Mouse (Mus musculus) bone marrow, adult 2 months (tissue): ENCODE results near the gene Ppm1n. TPM values are rescaled to one million over a fixed set of nuclear protein-coding genes. Genes with fewer than 3 reads are reported as not detected.

ENCODE experiments used
- H3K27ac ChIP-seq: fragments of 200-500 bp; 2 replicates; pipeline ENCODE4 v1.5.1; 2012; ENCODE audit warnings: low read depth, mild to moderate bottlenecking, control low read depth, inconsistent platforms, low read length; ENCODE audit not compliant: control insufficient read depth, poor library complexity, insufficient read depth
- H3K4me1 ChIP-seq: fragments of 200-500 bp; 2 replicates; pipeline ENCODE4 v1.6.1; 2011; ENCODE audit warnings: low read length; ENCODE audit not compliant: control insufficient read depth, insufficient read depth
- H3K4me3 ChIP-seq: fragments of 200-500 bp; replicated peaks from 2 replicates; pipeline ENCODE3; 2011; ENCODE audit warnings: mild to moderate bottlenecking, low read depth, low read length, control low read depth; ENCODE audit not compliant: control insufficient read depth
- CTCF ChIP-seq: fragments of 200-500 bp; IDR thresholded peaks from 2 replicates; pipeline ENCODE4 v1.5.1; 2011; ENCODE audit warnings: low read length, control low read depth; ENCODE audit not compliant: control insufficient read depth, insufficient read depth
- POLR2A ChIP-seq: fragments of 200-500 bp; IDR thresholded peaks from 2 replicates; pipeline ENCODE4 v1.6.1; 2011; ENCODE audit warnings: low read depth, mild to moderate bottlenecking, control low read depth, low read length, borderline replicate concordance; ENCODE audit not compliant: control insufficient read depth
- WGBS: fragments of 180-500 bp; shearing (Covaris S2); methylation state at CpG from one replicate; pipeline ENCODE4 v1.1.7; 2018; 5-methylcytosine and 5-hydroxymethylcytosine counted together
- polyA plus RNA-seq: library from polyadenylated mRNA; stranded (reverse); fragments of >200 nt; gene quantifications from 2 replicates; pipeline ENCODE4 v1.2.4, GENCODE M21; 2011; ENCODE audit warnings: low replicate concordance; ENCODE audit not compliant: missing spikeins, insufficient read depth, insufficient read length

Gene Ppm1n
- polyA plus RNA-seq, 1 experiment, result not detected

DNA sequence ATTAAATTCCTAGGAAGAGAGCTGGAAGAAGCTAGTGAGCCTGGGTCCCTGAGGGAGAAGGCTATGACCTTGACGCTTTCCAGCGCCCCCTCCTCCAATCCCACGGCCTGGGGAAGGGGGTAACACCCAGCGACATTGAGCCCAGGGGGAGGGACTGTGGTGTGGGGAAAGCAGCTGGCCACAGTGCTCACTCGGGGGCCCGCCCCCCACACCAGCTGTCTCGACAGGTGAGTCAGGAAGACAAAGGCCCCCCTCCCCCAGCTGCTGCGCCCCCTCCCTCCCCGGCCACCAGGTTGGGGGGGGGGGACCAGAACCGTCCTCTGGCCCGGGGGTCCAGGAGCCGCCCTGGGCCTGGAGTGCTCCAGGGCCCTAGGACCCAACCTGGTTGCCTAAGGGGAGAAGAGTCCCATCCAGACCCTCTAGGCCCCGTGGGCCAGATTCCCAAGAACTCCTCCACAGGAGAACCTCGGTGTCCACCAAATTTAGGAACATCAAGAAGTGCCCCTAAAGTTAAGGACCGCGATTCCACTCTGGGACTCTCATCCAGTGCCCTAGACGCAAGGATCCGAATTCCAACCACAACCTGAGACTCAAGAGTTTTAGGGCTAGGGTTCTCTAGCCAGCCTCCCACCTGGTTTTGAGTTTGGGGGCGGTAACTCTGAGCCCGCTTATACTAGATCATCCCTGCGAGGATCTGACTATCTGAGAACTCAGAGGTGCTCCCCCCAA, 9.2 kb downstream of the Ppm1n start:
- TF ChIP-seq CTCF (no peak), POLR2A (no peak)
- Histone ChIP-seq H3K4me3 (peak overlapping the region; percentile 71), H3K27ac (peak overlapping the region; percentile 95), H3K4me1 (peaks cover 7% of the 10 kb centered on the region)
- WGBS, result under 1% methylated on average over 21 of the region's 21 CpGs

DNA sequence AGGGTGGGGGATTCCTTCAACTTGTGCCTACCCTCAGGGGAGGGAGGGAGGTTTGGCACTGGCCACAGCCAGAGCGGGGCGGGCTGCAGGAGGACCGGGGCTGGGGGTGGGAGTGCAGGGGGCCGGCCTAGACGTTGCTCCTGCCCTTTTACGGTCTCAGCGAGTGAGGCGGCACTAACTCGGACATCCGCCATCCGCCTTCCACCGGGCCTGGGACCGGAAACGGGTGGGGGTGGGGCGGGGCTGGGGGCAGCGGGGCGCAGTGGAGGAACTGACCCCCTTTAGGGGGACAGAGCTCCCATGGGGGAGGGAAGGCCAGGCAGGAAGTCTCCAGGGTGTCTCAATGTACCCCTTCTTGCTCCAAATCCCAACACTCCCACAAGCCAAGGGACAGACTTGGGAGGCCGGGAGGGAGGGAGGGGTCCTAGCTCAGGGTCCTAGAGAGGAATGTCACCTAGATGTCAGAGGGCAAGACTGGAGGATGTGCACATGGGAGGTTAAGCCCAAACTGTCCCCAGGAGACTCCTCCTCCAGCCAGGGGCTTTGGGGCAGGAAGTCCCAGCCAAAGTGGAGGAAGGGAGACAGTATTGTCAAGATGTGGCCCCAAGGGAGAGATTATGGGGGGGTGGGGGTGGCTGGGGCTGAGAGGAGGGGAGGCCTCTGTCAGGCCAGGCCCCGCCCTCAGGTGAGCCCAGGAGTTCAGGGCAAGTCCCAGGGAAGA, 10.0 kb downstream of the Ppm1n start:
- peak overlapping the region; percentile 71 for H3K4me3 ChIP-seq
- 2% methylated on average over 19 of the region's 19 CpGs for WGBS
- H3K4me1 ChIP-seq, result peaks cover 10% of the 10 kb centered on the region
- H3K27ac ChIP-seq, result peak overlapping the region; percentile 95
- TF ChIP-seq POLR2A (peak; percentile 47; the same call in 1 of the 2 replicates), CTCF (no peak)

DNA sequence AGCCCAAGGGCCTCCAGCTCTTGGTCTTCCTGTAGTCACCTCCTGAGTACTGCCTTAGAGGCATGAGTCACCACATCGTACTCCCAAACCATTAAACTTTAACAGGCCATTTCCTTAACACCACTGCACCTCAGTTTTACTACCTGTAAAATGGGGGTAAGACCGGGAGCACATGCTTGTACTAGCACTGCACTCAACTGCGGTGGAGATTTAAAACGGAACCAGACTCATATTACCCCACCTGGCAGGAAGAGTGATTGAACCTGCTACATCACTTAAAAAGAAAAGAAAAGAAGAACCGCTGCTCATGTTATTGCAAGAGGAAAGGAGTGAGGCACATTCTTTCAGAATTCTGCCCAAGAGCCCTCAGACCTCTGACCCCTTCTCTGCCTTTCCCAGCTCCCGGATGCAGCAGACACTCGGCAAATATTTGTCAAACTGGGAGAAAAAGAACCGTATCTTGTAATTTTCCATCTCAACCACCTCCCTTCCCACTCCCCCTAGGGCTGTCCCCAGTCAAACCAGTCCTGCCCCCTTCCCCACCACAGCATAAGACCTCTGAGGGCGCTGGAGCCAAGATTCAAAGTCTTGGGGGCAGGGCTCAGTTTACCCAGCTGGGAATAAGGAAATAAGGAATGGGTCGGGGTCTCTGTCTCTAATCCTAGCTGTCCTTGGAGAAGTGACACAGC, 10.7 kb downstream of the Ppm1n start:
- WGBS, result 10% methylated on average over 10 of the region's 10 CpGs
- TF ChIP-seq POLR2A (no peak), CTCF (no peak)
- Histone ChIP-seq H3K27ac (peak overlapping the region; percentile 94), H3K4me3 (peak overlapping the region; percentile 71), H3K4me1 (peaks cover 10% of the 10 kb centered on the region)

- peak overlapping the region; percentile 66 for H3K4me3 ChIP-seq
- 25% methylated on average over 10 of the region's 10 CpGs for WGBS
- H3K27ac ChIP-seq, result peak overlapping the region; percentile 9
- H3K4me1 ChIP-seq, result peaks cover 10% of the 10 kb centered on the region
- peak; percentile 20; the same call in 1 of the 2 replicates for TF ChIP-seq POLR2A
- no peak for TF ChIP-seq CTCF
Measured at GRCm38 (mm10) chr7:19267051-19267450, 12.8 kb downstream of the Ppm1n start.

DNA sequence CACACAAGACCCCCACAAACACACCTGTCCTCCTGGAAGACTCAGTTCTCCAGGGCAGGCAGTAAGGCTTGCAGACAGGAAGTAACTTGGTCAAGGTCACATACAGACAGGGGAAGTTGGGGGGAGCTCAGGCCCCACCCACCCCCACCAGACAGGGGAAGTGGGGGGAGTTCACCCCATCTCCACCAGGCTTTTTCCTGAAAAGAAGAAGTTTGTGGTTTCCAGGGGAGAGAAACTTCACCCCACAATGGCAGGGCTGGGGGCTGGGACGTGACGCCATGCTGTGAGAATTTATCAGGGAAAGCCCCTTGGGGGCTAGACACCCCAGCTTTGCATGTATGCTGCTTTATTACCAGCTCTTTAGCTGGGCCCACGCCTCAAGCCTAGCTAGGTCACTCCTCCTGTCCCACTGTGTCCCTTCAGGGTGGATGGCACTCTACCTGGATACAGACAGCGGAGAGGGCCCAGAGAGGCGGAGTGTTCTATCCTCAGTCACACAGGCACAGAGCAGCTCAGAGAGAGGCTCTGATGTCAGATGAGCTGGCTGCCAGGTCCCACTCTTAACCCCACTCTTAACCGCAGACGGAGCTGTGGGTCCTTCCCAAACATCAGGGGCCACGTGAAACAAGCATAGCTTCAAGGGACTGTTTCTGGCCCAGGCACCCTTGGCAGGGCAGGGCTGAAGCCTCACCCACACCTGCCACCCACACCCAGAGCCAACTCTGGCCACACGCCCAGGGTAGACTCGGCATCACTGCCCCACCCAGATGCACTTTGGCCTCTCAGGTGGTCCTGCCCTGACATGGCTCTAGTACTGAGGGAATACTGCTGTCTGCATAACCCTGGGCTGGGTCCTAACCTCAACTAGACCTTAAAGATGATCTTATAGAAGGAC, 13.7 kb downstream of the Ppm1n start:
- TF ChIP-seq CTCF, result no peak
- peak; percentile 38; the same call in 1 of the 2 replicates for TF ChIP-seq POLR2A
- peaks cover 10% of the 10 kb centered on the region for H3K4me1 ChIP-seq
- peak overlapping the region; percentile 74 for H3K27ac ChIP-seq
- peak overlapping the region; percentile 66 for H3K4me3 ChIP-seq
- WGBS, result 8% methylated on average over 10 of the region's 10 CpGs

DNA sequence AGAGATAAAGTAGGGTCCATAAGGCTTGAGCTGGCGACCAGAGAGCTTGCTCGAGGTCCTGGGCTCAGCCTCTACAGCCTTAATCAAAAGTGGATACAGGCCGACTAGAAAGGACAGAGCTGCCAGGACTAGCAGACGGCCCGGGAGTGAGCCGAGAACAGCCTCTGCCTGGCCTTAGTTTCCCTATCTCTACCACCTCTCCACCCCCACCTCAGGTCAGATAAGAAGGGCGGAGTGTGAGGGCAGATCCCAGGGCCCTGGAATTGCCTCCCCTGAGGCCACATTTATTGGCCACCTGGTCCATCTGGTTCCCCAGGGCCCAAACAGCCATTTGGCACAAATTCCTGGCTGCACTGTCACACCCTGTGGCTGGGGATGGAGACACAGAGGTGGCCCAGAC, 14.7 kb downstream of the Ppm1n start:
- 50% methylated on average over 7 of the region's 7 CpGs for whole genome bisulfite sequencing
- H3K4me1 ChIP-seq, result peaks cover 10% of the 10 kb centered on the region
- H3K4me3 ChIP-seq, result no peak overlapping the region
- peak overlapping the region; percentile 40 for H3K27ac ChIP-seq
- no peak for TF ChIP-seq CTCF
- TF ChIP-seq POLR2A, result no peak

DNA sequence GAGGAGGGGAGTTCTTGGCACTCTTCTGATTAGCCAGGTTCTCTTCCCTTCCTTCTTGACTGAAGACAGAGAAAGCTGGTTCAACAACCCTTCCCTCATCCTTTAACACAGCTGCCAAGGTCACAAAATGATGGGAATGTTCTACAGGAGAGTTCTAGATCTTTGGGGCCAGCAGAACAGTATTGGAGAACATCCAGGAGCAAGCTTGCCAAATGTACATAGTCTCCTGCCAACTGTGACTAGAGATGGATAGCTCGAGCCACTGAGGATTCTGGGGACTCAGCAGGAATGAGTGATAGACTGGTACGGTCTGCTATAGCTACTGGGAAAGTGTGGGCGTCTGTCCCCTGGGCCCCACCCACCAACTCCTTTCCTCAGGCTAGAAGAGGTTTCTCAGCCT, 21.5 kb downstream of the Ppm1n start:
- Histone ChIP-seq H3K27ac (no peak overlapping the region; the same call in 1 of the 2 replicates), H3K4me3 (no peak overlapping the region)

More for the DNA sequence above, 21.5 kb downstream of the Ppm1n start:
- WGBS, result 68% methylated on average over 3 of the region's 3 CpGs
- H3K4me1 ChIP-seq, result peaks cover 1% of the 10 kb centered on the region; the same call in 1 of the 2 replicates
- TF ChIP-seq POLR2A, result no peak
